Mouse (Mus musculus) R1 (cell line): Measurements from ENCODE around the gene Tnfsf12.

ENCODE experiments used
- DNase-seq: peaks from one replicate; pipeline ENCODE4 v3.0.0-alpha.2; 2018; ENCODE audit warnings: low read depth, low spot score

Gene Tnfsf12

DNA sequence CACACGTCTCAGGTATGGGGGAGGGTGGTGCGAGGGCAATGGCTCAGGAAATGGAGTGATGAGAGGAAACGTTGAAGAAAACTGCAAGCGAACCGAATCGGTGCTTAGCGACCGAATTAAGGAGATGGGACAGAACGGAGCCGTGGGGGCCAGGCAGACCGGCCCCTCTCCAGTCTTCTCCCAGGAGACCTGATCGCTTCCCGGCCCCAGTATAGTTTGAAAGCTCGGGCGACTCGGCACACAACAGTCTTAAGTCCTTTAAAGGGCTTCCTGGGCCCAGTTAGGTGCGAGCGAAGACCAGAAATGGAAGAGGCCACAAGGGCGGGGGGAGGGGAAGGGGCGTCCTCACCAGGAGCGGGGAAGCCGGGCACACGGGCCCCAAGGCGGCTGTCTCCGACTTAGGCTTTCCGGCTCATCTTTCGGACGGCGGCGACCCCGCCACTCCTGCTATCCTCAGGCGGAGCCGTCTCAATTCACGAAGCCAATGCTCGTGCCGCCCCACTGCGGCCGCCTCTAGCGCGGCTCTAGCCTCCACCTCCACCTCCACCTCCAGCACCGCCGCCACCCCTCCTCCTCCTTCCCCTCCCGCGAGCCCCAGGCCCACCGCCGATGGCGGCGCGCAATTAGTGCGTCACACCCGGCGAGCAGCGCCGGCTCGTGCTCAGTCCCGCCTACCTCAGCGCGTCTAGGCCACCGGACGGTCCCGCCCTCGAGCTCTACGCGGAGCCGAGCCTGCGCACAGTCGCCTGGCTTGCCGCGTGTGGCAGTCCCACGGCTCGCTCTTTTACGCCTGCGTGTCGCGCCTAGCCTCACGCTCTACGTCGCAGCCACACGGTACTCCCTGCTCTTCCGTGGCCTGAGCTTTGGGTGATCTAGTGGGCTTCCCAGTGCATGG, 14.1 kb downstream of the Tnfsf12 start, which contains the start of gene Senp3:
Gene Senp3, minus strand, starts transcription at position 771 of the 895 bp plus-strand sequence.
- DNase-seq: peak; percentile 97

GRCm38 (mm10) chr11:69680136-69680855, 15.4 kb downstream of the Tnfsf12 start:
- no peak for DNase-seq

- no peak for DNase-seq
These were observed 16.5 kb downstream of the Tnfsf12 start for GRCm38 (mm10) chr11:69679144-69679543.

- peak; percentile 100 for DNase-seq
These were observed 23.4 kb downstream of the Tnfsf12 start, which contains the start of gene Eif4a1 for GRCm38 (mm10) chr11:69672211-69672706. TSS of gene Eif4a1 (minus strand) at chr11:69672423.

- DNase-seq: peak; percentile 61
These were observed 23.9 kb downstream of the Tnfsf12 start for GRCm38 (mm10) chr11:69671726-69672124.

- DNase-seq: peak; percentile 96
These were observed 24.6 kb downstream of the Tnfsf12 start for GRCm38 (mm10) chr11:69670786-69671725.

DNA sequence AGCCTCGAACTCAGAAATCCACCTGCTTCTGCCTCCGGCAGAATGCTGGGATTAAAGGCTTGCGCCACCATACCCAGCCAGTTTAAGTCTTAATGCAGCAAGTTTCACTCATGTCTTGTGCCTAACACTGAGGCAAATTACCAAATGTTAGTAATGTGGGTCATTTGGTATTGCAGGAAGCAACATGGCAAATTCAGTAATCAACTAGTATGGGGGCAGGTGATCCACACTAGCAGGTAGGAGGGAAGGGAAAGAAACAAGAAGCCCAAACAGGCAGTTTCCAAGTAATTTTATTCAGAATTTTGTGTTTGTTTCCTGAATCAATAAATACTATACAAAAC, 29.0 kb downstream of the Tnfsf12 start:
- no peak for DNase-seq

- DNase-seq: peak; percentile 98
These were observed 29.5 kb downstream of the Tnfsf12 start, which contains the start of gene Cd68 for GRCm38 (mm10) chr11:69665961-69666664. TSS of gene Cd68 (minus strand) at chr11:69666153.

GRCm38 (mm10) chr11:69665457-69665960, 30.1 kb downstream of the Tnfsf12 start:
- no peak for DNase-seq

- no peak for DNase-seq
These were observed 30.8 kb downstream of the Tnfsf12 start for GRCm38 (mm10) chr11:69664841-69665240.

DNA sequence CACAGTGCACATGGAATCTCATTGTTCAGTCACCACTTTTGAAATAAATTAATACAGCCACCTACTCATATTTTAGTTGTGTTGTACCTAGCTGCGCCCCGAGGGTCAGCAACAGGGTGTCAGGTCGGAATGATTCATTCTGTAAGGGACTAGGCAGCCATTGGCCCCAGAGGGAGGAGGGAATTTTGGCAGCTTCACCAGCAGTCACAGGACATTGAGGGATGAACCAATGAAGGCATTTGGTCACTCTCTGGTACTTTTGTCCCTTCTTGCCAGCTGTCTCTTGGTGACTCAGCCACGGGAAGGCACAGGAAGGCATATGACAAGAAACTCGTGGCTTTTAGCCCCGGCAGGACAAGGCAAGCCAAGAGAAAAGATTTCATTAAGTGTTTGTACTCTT, 31.9 kb downstream of the Tnfsf12 start:
- no peak for DNase-seq

DNA sequence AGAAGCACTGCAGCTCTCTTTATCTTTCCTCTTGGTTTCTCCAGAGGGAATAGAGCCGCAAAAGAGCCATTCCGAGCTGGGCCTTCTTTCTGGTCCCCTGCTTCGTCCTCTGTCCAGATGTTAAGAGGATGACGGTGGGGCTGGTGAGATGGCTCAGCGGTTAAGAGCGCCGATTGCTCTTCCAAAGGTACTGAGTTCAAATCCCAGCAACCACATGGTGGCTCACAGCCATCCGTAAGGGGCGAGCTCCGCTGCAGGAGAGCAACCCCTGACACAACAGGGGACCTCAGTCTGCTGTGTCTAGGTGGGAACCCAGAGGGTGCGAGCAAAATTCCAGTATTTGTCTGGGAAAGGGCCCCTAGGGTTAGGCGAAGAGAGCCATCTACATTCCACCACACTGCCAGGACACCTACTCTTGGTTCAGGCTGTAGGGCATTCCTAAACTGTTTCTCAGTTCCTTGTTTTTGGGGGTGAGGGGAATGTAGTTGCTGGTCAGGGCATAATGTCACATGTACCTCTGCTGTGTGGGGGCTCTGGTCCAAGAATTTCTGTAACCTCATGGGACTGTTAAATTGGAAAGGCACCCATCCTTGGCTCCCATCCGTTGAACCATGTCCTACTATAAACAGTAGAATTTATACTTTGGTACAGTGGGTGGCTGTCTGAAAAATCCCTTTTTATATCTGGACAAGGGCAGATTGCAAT, 32.5 kb downstream of the Tnfsf12 start:
- no peak for DNase-seq

GRCm38 (mm10) chr11:69662213-69662966, 33.3 kb downstream of the Tnfsf12 start, which contains the start of gene Mpdu1:
TSS of gene Mpdu1 (minus strand) at chr11:69662642.
- peak; percentile 98 for DNase-seq

DNA sequence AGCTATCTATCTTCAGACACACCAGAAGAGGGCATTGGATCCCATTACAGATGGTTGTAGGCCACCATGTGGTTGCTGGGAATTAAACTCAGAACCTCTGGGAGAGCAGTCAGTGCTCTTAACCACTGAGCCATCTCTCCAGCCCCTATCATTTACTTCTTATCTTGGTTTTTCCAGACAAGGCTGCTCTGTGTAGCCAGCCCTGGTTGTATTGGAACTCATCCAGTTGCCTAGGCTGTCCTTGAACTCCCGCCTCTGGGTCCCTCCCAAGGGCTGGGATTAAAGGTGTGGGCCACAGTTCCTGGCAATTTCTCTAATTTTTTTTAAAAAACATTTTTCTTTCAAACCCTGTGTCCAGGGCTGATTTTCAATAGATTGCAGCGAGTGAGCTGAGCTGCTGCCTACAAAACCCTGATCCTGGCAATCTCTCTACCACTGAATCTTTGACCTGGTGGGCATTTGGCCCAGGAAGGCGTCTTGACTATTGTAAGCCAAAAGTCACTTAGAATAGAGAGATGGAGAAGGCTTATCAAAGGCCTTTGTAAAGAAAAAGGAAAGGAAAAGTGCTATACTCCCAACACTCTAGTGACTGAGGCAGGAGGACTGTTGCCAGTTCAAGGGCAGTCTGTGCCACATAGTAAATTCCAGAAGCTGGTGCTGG, 34.3 kb downstream of the Tnfsf12 start:
- no peak for DNase-seq

DNA sequence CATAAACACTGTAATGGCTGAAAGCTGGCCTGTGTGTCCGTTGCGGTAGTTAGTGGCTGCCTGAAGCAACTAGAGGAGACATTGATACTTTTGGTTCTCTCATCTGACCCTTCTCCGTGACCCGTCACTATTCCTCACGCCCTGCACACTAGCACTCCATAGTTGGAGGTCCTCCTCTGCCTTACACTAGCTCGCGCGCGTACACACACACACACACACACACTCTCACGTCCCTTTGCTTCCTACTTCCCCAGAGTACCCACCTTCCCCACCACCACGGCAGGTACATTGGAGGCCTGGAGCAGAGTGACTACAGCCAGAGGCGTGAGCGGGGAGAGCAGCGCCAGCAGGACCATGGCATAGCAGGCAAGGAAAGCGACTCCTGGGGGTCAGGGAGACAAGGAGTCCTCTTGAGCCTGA, 38.2 kb downstream of the Tnfsf12 start:
- no peak for DNase-seq

DNA sequence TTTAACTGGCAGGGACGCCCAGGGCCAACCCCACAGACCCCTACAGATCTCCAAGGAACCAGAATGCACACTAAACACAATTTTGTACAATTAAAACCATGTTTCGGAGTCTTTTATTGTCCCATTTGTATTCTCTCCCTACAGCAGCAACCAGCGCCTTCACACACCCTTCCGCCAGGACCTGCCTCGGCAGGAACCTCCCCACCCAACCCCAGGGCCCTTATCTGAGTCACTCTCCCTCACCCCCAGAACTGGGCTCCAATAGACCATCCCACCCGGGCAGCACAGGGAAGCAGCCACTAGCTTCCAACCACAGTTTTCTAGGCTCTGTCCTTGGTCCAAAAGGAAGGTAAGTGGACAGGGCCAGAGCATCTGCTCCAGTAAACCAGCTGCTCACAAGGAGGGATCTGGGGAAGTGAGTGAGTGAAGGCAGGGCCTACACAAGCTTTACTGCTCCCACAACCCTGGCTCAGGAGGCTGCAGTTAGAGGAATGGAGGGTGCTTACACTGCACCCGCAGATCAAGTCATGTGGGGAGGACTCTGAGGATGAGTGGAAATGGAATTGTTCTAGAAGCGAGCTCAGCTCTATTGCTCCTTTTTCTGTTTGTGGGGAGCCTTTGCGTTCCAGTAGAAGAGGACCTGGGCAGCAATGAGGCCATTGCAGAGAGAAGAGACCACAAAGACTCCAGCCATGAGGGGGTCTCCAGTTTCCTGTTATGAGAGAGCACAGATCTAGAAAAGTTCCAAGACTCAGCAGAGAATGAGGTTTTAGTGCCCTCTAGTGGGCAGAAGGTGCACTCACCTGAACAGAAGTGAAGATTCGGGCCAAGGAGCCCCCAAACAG, 38.8 kb downstream of the Tnfsf12 start:
- DNase-seq: peak; percentile 86

DNA sequence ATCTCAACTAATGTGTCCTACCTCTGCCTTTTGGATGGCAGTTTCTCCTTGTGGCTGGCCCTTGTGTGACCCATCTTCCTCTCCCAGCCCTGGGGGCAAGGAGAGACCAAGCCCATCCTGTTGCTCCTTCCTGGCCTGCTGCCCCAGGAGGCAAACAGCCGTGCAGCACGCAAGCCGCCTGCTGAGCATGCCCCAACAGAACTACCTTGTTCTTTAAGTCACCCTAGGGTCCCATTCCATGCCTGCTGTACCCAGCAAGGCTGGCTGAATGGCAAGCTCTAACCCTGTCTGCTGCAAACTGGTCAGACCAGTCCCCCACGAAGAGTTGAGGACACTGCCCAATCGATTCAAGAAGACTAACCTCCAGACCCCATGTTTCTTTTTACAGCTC, 39.6 kb downstream of the Tnfsf12 start:
- DNase-seq: no peak
